Mouse (Mus musculus): ENCODE data around the gene Tnxb.

GRCm38 (mm10) chr17:34628644-34628967, 41.7 kb upstream of the Tnxb start:
- TF ChIP-seq CTCF (IDR thresholded peaks at IDR 0.05; ENCODE audit: low read depth) (no peak), EP300 (IDR thresholded peaks at IDR 0.05; ENCODE audit: low read depth) (no peak)

Measured in liver, postnatal 0 days (tissue).